ENCODE assay signal across 29 mouse cellular contexts in the genomic region with DNA sequence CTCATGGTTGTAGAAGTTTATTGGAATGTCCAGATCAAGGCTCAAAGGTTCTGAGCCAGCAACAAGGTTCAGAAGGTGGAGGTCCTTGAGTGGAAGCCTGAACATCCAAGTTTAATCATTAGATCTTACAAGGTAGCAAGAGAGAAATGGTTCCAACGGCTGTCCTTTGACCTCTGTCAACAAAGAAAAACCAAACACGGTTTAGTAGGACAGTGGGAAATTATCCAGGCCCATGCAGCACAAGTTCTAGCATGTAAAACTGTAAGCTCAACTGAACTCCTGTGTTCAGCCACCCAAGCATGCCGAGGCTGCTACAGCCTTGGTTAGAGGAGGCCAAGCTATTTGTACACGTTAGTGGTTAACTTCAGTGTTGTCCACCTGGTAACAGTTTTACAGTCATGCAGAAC.
A peak's percentile ranks its signal among the peaks of the same experiment; 100 is the strongest.
DNase-seq lines count a peak whose midpoint lies in the region; ATAC-seq and TF ChIP-seq lines count a peak whose summit lies in the region.
"Had no signal": no experiment of that assay in that cellular context is flagged by ENCODE, and none has a peak within 500 bp of the region (broad histone marks: within the 10 kb centered on the region; RNA-seq: fewer than 3 reads in every experiment).

No protein-coding gene starts in this region.

- ATAC-seq in kidney, postnatal 0 days (replicated peaks; ENCODE audit: low FRiP score, low read depth), result peak; percentile 96
- ATAC-seq in megakaryocyte, adult 5-6 weeks (ENCODE audit: poor library complexity, severe bottlenecking), result no peak
- ATAC-seq: CD4-positive, CD25-positive, alpha-beta regulatory T cell, adult 4 months; forebrain, postnatal 0 days; hindbrain, postnatal 0 days; intestine, postnatal 0 days had no signal

- H3K9ac ChIP-seq in kidney, postnatal 0 days (ENCODE audit: low read depth, low read length), result no peak overlapping the region
- H3K9ac ChIP-seq: embryonic facial prominence, embryonic 15.5 days; forebrain, embryonic 12.5 days; forebrain, postnatal 0 days; heart, embryonic 13.5 days; liver, embryonic 15.5 days; lung, embryonic 15.5 days; midbrain, embryonic 12.5 days; neural tube, embryonic 12.5 days had no signal

- no peaks in the 10 kb centered on the region for H3K36me3 ChIP-seq in kidney, postnatal 0 days (ENCODE audit: insufficient read depth, low read length)
- H3K36me3 ChIP-seq in hindbrain, embryonic 10.5 days, result no peaks in the 10 kb centered on the region
- H3K36me3 ChIP-seq: embryonic facial prominence, embryonic 15.5 days; forebrain, embryonic 12.5 days; heart, embryonic 13.5 days; liver, embryonic 15.5 days; lung, embryonic 15.5 days; midbrain, embryonic 12.5 days; neural tube, embryonic 12.5 days had no signal

- DNase-seq in kidney, adult 11 months, result peak; percentile 77
- peak; percentile 77 to 87 for DNase-seq in kidney, adult 8-10 months
- DNase-seq in kidney, postnatal 0 days (ENCODE audit: low spot score), result peak; percentile 56
- peak; percentile 38 to 60 for DNase-seq in kidney, postnatal 4 days
- no peak for DNase-seq in hindbrain, embryonic 10.5 days (ENCODE audit: low spot score)
- DNase-seq in thymus, postnatal 25 days, result no peak
- DNase-seq: cerebellum, adult 2 months; cerebellum, postnatal 14 days; forebrain, postnatal 0 days; gastrocnemius, postnatal 10 days; heart, postnatal 14 days; layer of hippocampus, adult 9-11 months; liver; right cerebral cortex, postnatal 4 days; thymus, adult 18-20 months had no signal

- WGBS in kidney, postnatal 0 days, result 33% methylated on average over 4 of the region's 4 CpGs
- WGBS in hindbrain, embryonic 10.5 days, result 90% methylated on average over 4 of the region's 4 CpGs

- H3K4me3 ChIP-seq in kidney, postnatal 0 days (replicated peaks; ENCODE audit: low read depth, low read length), result no peak overlapping the region
- H3K4me3 ChIP-seq in hindbrain, embryonic 10.5 days, result no peak overlapping the region
- H3K4me3 ChIP-seq: embryonic facial prominence, embryonic 15.5 days; forebrain, embryonic 12.5 days; heart, embryonic 13.5 days; liver, embryonic 15.5 days; lung, embryonic 15.5 days; megakaryocyte, embryonic 14.5 days; midbrain, embryonic 12.5 days; myocyte; neural tube, embryonic 12.5 days had no signal

- no peak for TF ChIP-seq CTCF in kidney, postnatal 0 days (IDR thresholded peaks at IDR 0.05; ENCODE audit: low read depth)

- H3K4me2 ChIP-seq in kidney, postnatal 0 days (ENCODE audit: low read length), result no peak overlapping the region
- H3K4me2 ChIP-seq: embryonic facial prominence, embryonic 15.5 days; forebrain, embryonic 12.5 days; heart, embryonic 13.5 days; liver, embryonic 15.5 days; lung, embryonic 15.5 days; midbrain, embryonic 12.5 days; neural tube, embryonic 12.5 days had no signal

- H3K27me3 ChIP-seq in kidney, postnatal 0 days (ENCODE audit: insufficient read depth, low read length), result no peaks in the 10 kb centered on the region
- H3K27me3 ChIP-seq in hindbrain, embryonic 10.5 days (ENCODE audit: insufficient read depth, poor library complexity, severe bottlenecking), result no peaks in the 10 kb centered on the region
- H3K27me3 ChIP-seq: embryonic facial prominence, embryonic 15.5 days; forebrain, embryonic 12.5 days; heart, embryonic 13.5 days; liver, embryonic 15.5 days; lung, embryonic 15.5 days; megakaryocyte, embryonic 14.5 days; neural tube, embryonic 12.5 days had no signal

- peak overlapping the region; percentile 75 for H3K27ac ChIP-seq in kidney, postnatal 0 days
- H3K27ac ChIP-seq in hindbrain, embryonic 10.5 days, result no peak overlapping the region
- H3K27ac ChIP-seq: embryonic facial prominence, embryonic 15.5 days; forebrain, embryonic 12.5 days; heart, embryonic 13.5 days; hindbrain, postnatal 0 days; liver, embryonic 15.5 days; lung, embryonic 15.5 days; midbrain, embryonic 12.5 days; neural tube, embryonic 12.5 days; stomach, postnatal 0 days had no signal

- H3K4me1 ChIP-seq in kidney, postnatal 0 days (replicated peaks; ENCODE audit: insufficient read depth, low read length), result peaks cover 4% of the 10 kb centered on the region; the same call in 1 of the 2 replicates
- no peaks in the 10 kb centered on the region for H3K4me1 ChIP-seq in hindbrain, embryonic 10.5 days (replicated peaks)
- H3K4me1 ChIP-seq: embryonic facial prominence, embryonic 15.5 days; heart, embryonic 13.5 days; liver, embryonic 15.5 days; lung, embryonic 15.5 days; megakaryocyte, embryonic 14.5 days; neural tube, embryonic 12.5 days had no signal

- no peaks in the 10 kb centered on the region for H3K9me3 ChIP-seq in kidney, postnatal 0 days (replicated peaks; ENCODE audit: low read length)
- no peaks in the 10 kb centered on the region for H3K9me3 ChIP-seq in hindbrain, embryonic 10.5 days
- H3K9me3 ChIP-seq: embryonic facial prominence, embryonic 15.5 days; forebrain, embryonic 12.5 days; heart, embryonic 13.5 days; liver, embryonic 15.5 days; lung, embryonic 15.5 days; midbrain, embryonic 12.5 days; neural tube, embryonic 12.5 days had no signal

Comparison
In these comparisons a context has a peak if more than half of its experiments do, and no peak if none do; other contexts are left out.
1. DNase-seq: peak in kidney, adult 11 months (single experiment), kidney, adult 8-10 months (2 of 2), kidney, postnatal 0 days (single experiment) and kidney, postnatal 4 days (2 of 2); none in hindbrain, embryonic 10.5 days (single experiment) and thymus, postnatal 25 days (single experiment).